Mouse (Mus musculus) E14TG2a.4 (cell line): ENCODE measurements around the gene Stam.
"Not testable (repeated sequence)": the region's sequence is repeated elsewhere in the genome, so short reads cannot be mapped to it uniquely, and the experiment has no call there.

ENCODE experiments used
- H3K27me3 ChIP-seq: 2 replicates; pipeline ENCODE4 v1.6.1; 2014; ENCODE audit warnings: low read length, control low read depth; ENCODE audit not compliant: insufficient read depth
- H3K36me3 ChIP-seq: 2 replicates; pipeline ENCODE4 v1.6.1; 2014; ENCODE audit warnings: low read length, control low read depth; ENCODE audit not compliant: insufficient read depth
- H3K4me1 ChIP-seq: replicated peaks from 2 replicates; pipeline ENCODE4 v1.6.1; 2014; ENCODE audit warnings: low read depth, low read length, control low read depth
- H3K4me3 ChIP-seq: replicated peaks from 2 replicates; pipeline ENCODE4 v1.5.1; 2014; ENCODE audit warnings: mild to moderate bottlenecking, low read length
- H3K9me3 ChIP-seq: 2 replicates; pipeline ENCODE4 v1.6.1; 2014; ENCODE audit warnings: low read length, control low read depth
- CTCF ChIP-seq: conservative IDR thresholded peaks from 2 replicates; pipeline ENCODE4 v1.5.1; 2014; ENCODE audit warnings: low read length
- NANOG ChIP-seq: IDR thresholded peaks from 2 replicates; pipeline ENCODE4 v1.6.1; 2014; ENCODE audit warnings: borderline replicate concordance, low read length, mixed read lengths
- POU5F1 ChIP-seq: IDR thresholded peaks from 2 replicates; pipeline ENCODE4 v1.6.1; 2014; ENCODE audit warnings: low read length, borderline replicate concordance

Stam gene

GRCm38 (mm10) chr2:14192046-14192445, 118.1 kb downstream of the Stam start:
- no peaks in the 10 kb centered on the region for H3K9me3 ChIP-seq
- TF ChIP-seq CTCF (no peak), NANOG (no peak), POU5F1 (no peak)
- no peaks in the 10 kb centered on the region for H3K27me3 ChIP-seq
- H3K36me3 ChIP-seq: no peaks in the 10 kb centered on the region
- no peak overlapping the region for H3K4me3 ChIP-seq
- no peaks in the 10 kb centered on the region; the same call in 1 of the 2 replicates for H3K4me1 ChIP-seq

- not testable (repeated sequence) for H3K27me3 ChIP-seq, H3K36me3 ChIP-seq, H3K4me1 ChIP-seq, H3K4me3 ChIP-seq, H3K9me3 ChIP-seq
Measured at GRCm38 (mm10) chr2:14198325-14198903, 124.5 kb downstream of the Stam start.
